In the genomic region with DNA sequence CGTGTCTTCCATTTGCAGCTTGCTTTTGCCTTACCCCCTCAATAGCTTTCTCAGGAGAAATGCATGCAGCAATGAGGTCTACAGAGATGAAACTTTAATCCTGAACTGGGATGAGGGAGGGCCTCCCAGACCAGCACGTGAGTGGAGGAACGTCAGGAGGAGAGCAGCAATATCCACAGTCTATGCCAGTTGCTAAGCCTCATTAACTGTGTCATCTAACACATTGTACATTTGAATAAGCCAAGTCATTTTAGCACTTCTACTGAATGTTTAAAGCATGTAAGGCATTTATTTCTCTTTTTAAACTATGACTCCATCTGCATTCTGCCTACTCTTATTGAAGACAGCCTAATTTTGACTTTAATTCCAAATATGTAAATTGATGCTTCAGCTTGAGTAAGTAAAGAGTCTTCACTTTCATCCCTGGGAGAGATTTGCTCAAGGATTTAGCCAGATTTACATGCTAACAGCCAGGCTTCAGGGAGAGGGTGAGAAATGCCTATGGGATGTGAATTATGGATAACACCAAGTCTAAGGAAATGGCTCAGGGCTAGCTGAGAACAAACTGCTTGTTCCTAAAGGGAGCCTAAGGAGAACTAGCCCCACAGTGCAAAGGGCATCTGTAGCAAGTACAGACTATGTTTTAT, we compare ENCODE assay signal across 21 mouse cellular contexts.
DNase-seq lines count a peak whose midpoint lies in the region; ATAC-seq and TF ChIP-seq lines count a peak whose summit lies in the region.
"Had no signal": no experiment of that assay in that cellular context is flagged by ENCODE, and none has a peak within 500 bp of the region (broad histone marks: within the 10 kb centered on the region; RNA-seq: fewer than 3 reads in every experiment).

No protein-coding gene starts in this region.

- WGBS in midbrain, embryonic 11.5 days, result 53% methylated on average over 3 of the region's 3 CpGs
- WGBS in midbrain, postnatal 0 days, result 53% methylated on average over 3 of the region's 3 CpGs
- 73% methylated on average over 3 of the region's 3 CpGs for WGBS in lung, postnatal 0 days

- no peaks in the 10 kb centered on the region for H3K36me3 ChIP-seq in midbrain, embryonic 11.5 days (ENCODE audit: control insufficient read depth, insufficient read depth, low read length)
- no peaks in the 10 kb centered on the region for H3K36me3 ChIP-seq in midbrain, postnatal 0 days (ENCODE audit: insufficient read depth, low read length)
- H3K36me3 ChIP-seq in lung, postnatal 0 days (ENCODE audit: insufficient read depth, low read length), result no peaks in the 10 kb centered on the region
- H3K36me3 ChIP-seq: embryonic facial prominence, embryonic 13.5 days; hindbrain, embryonic 12.5 days; midbrain, embryonic 12.5 days; neural tube, embryonic 12.5 days had no signal

- no peak for TF ChIP-seq CTCF in midbrain, postnatal 0 days (IDR thresholded peaks at IDR 0.05)
- no peak for TF ChIP-seq CTCF in lung, postnatal 0 days (IDR thresholded peaks at IDR 0.05)

- no peak overlapping the region for H3K4me3 ChIP-seq in midbrain, embryonic 11.5 days (ENCODE audit: low read depth, low read length)
- H3K4me3 ChIP-seq in midbrain, postnatal 0 days (ENCODE audit: low read depth, low read length), result no peak overlapping the region
- H3K4me3 ChIP-seq in lung, postnatal 0 days (ENCODE audit: low read depth, low read length), result no peak overlapping the region
- H3K4me3 ChIP-seq: embryonic facial prominence, embryonic 13.5 days; hindbrain, embryonic 12.5 days; midbrain, embryonic 12.5 days; neural tube, embryonic 12.5 days had no signal

- no peak for DNase-seq in frontal cortex, postnatal 25 days (ENCODE audit: low spot score in 2 of 2)
- no peak for DNase-seq in midbrain, embryonic 11.5 days (ENCODE audit: low spot score, missing footprints)
- no peak for DNase-seq in midbrain, postnatal 0 days (ENCODE audit: low spot score)
- DNase-seq in left cerebral cortex, adult 9 months (ENCODE audit: low spot score in 2 of 2), result peak; percentile 15 to 17
- no peak for DNase-seq in lung, postnatal 0 days (ENCODE audit: low spot score)
- no peak for DNase-seq in MN1 (ENCODE audit: low spot score)
- DNase-seq: adrenal gland, postnatal 14 days; cerebellum, adult 8-10 months; gastrocnemius, postnatal 25 days; kidney, adult 8-10 months; kidney, postnatal 4 days; liver; liver, postnatal 0 days; lung, postnatal 36 days; thymus, postnatal 4 days had no signal

- peak; percentile 86 for ATAC-seq in frontal cortex, adult (ENCODE audit: low TSS enrichment)
- peak; percentile 57; the same call in 1 of the 2 replicates for ATAC-seq in midbrain, embryonic 11.5 days (ENCODE audit: low FRiP score)
- no peak for ATAC-seq in midbrain, postnatal 0 days (ENCODE audit: low FRiP score)
- no peak for ATAC-seq in lung, postnatal 0 days
- ATAC-seq: inflammation-experienced regulatory T-cells, adult 6 months; liver, postnatal 0 days had no signal

- TF ChIP-seq EP300 in lung, postnatal 0 days (IDR thresholded peaks at IDR 0.05), result no peak

- H3K9me3 ChIP-seq in midbrain, embryonic 11.5 days (ENCODE audit: control insufficient read depth, low read length), result no peaks in the 10 kb centered on the region
- H3K9me3 ChIP-seq in midbrain, postnatal 0 days (ENCODE audit: low read length), result no peaks in the 10 kb centered on the region
- H3K9me3 ChIP-seq in lung, postnatal 0 days (ENCODE audit: low read length), result no peaks in the 10 kb centered on the region
- H3K9me3 ChIP-seq: embryonic facial prominence, embryonic 13.5 days; hindbrain, embryonic 12.5 days; midbrain, embryonic 12.5 days; neural tube, embryonic 12.5 days had no signal

- H3K9ac ChIP-seq in midbrain, embryonic 11.5 days (ENCODE audit: low read length), result no peak overlapping the region
- no peak overlapping the region for H3K9ac ChIP-seq in midbrain, postnatal 0 days (replicated peaks; ENCODE audit: low read length, poor library complexity, severe bottlenecking)
- H3K9ac ChIP-seq in lung, postnatal 0 days (replicated peaks; ENCODE audit: low read depth), result no peak overlapping the region
- H3K9ac ChIP-seq: embryonic facial prominence, embryonic 13.5 days; hindbrain, embryonic 12.5 days; liver, postnatal 0 days; midbrain, embryonic 12.5 days; neural tube, embryonic 12.5 days had no signal

- H3K27ac ChIP-seq in midbrain, embryonic 11.5 days (ENCODE audit: low read depth, low read length), result no peak overlapping the region
- H3K27ac ChIP-seq in midbrain, postnatal 0 days (ENCODE audit: low read depth, low read length), result no peak overlapping the region
- H3K27ac ChIP-seq in lung, postnatal 0 days (ENCODE audit: low read length), result no peak overlapping the region
- H3K27ac ChIP-seq: embryonic facial prominence, embryonic 13.5 days; hindbrain, embryonic 12.5 days; midbrain, embryonic 12.5 days; neural tube, embryonic 12.5 days had no signal

- H3K4me1 ChIP-seq in midbrain, embryonic 11.5 days (ENCODE audit: control insufficient read depth, insufficient read depth, low read length), result no peaks in the 10 kb centered on the region
- H3K4me1 ChIP-seq in midbrain, postnatal 0 days (ENCODE audit: insufficient read depth, low read length), result no peaks in the 10 kb centered on the region
- no peaks in the 10 kb centered on the region for H3K4me1 ChIP-seq in lung, postnatal 0 days (ENCODE audit: insufficient read depth, low read depth, low read length)
- H3K4me1 ChIP-seq: embryonic facial prominence, embryonic 13.5 days; hindbrain, embryonic 12.5 days; midbrain, embryonic 12.5 days; neural tube, embryonic 12.5 days had no signal

- no peaks in the 10 kb centered on the region for H3K27me3 ChIP-seq in midbrain, embryonic 11.5 days (ENCODE audit: control insufficient read depth, insufficient read depth, low read length)
- H3K27me3 ChIP-seq in midbrain, postnatal 0 days (ENCODE audit: insufficient read depth, low read length), result no peaks in the 10 kb centered on the region
- no peaks in the 10 kb centered on the region for H3K27me3 ChIP-seq in lung, postnatal 0 days (replicated peaks; ENCODE audit: insufficient read depth, low read length)
- H3K27me3 ChIP-seq: embryonic facial prominence, embryonic 13.5 days; hindbrain, embryonic 12.5 days; midbrain, embryonic 12.5 days; neural tube, embryonic 12.5 days had no signal

- no peak overlapping the region for H3K4me2 ChIP-seq in midbrain, embryonic 11.5 days
- H3K4me2 ChIP-seq in midbrain, postnatal 0 days (ENCODE audit: low read depth, low read length, poor library complexity, severe bottlenecking), result no peak overlapping the region
- no peak overlapping the region for H3K4me2 ChIP-seq in lung, postnatal 0 days (replicated peaks; ENCODE audit: low read depth, low read length)
- H3K4me2 ChIP-seq: embryonic facial prominence, embryonic 13.5 days; hindbrain, embryonic 12.5 days; midbrain, embryonic 12.5 days; neural tube, embryonic 12.5 days had no signal

Comparison
In these comparisons a context has a peak if more than half of its experiments do, and no peak if none do; other contexts are left out.
1. ATAC-seq: peak in frontal cortex, adult (single experiment) and midbrain, embryonic 11.5 days (single experiment); none in midbrain, postnatal 0 days (single experiment) and lung, postnatal 0 days (single experiment).
2. DNase-seq: peak in left cerebral cortex, adult 9 months (2 of 2); none in frontal cortex, postnatal 25 days (0 of 2), midbrain, embryonic 11.5 days (single experiment), midbrain, postnatal 0 days (single experiment), lung, postnatal 0 days (single experiment) and MN1 (single experiment).